Mouse (Mus musculus) forebrain, postnatal 0 days (tissue): Measurements from ENCODE around the gene Uba2. TPM values are rescaled to one million over a fixed set of nuclear protein-coding genes. Genes with fewer than 3 reads are reported as not detected.
A peak's percentile ranks its signal among the peaks of the same experiment; 100 is the strongest.
"Not testable (repeated sequence)": the region's sequence is repeated elsewhere in the genome, so short reads cannot be mapped to it uniquely, and the experiment has no call there.

ENCODE experiments used
- ATAC-seq: fragments of 200-750 bp; cut with Nextera tagmentation; 2 replicates; pipeline ENCODE4 v1.8.0; 2017; ENCODE audit warnings: mild to moderate bottlenecking, moderate library complexity
- DNase-seq: peaks from one replicate; pipeline ENCODE4 v3.0.0-alpha.2; 2015
- H3K27ac ChIP-seq: fragments of 300-500 bp; sonication (generic); 2 replicates; pipeline ENCODE4 v1.5.1; 2014; ENCODE audit warnings: low read depth, mild to moderate bottlenecking, antibody characterized with exemption, low read length, moderate library complexity, mixed read lengths
- H3K27me3 ChIP-seq: fragments of 300-500 bp; sonication (generic); 2 replicates; pipeline ENCODE4 v1.6.1; 2014; ENCODE audit warnings: mild to moderate bottlenecking, low read length, mixed read lengths; ENCODE audit not compliant: insufficient read depth
- H3K36me3 ChIP-seq: fragments of 300-500 bp; sonication (generic); 2 replicates; pipeline ENCODE4 v1.6.1; 2014; ENCODE audit warnings: mild to moderate bottlenecking, moderate library complexity; ENCODE audit not compliant: insufficient read depth
- H3K4me1 ChIP-seq: fragments of 300-500 bp; sonication (generic); 2 replicates; pipeline ENCODE4 v1.6.1; 2014; ENCODE audit warnings: antibody characterized with exemption; ENCODE audit not compliant: insufficient read depth
- H3K4me2 ChIP-seq: fragments of 300-500 bp; sonication (generic); 2 replicates; pipeline ENCODE4 v1.6.1; 2014; ENCODE audit warnings: low read depth, mild to moderate bottlenecking, moderate library complexity
- H3K4me3 ChIP-seq: fragments of 300-500 bp; sonication (generic); 2 replicates; pipeline ENCODE4 v1.5.1; 2014; ENCODE audit warnings: low read depth, low read length, mixed read lengths
- H3K9ac ChIP-seq: fragments of 300-500 bp; sonication (generic); 2 replicates; pipeline ENCODE4 v1.6.1; 2014; ENCODE audit warnings: mild to moderate bottlenecking
- H3K9me3 ChIP-seq: fragments of 300-500 bp; sonication (generic); 2 replicates; pipeline ENCODE4 v1.6.1; 2016; ENCODE audit warnings: low read length
- CTCF ChIP-seq: sonication (generic); IDR thresholded peaks from 2 replicates; pipeline ENCODE4 v1.5.1; 2016; ENCODE audit warnings: antibody characterized with exemption, control low read depth, low read depth
- WGBS: fragments of 180-500 bp; shearing (Covaris S2); extraction: QIAGEN DNeasy Blood & Tissue Kit; methylation state at CpG from one replicate; pipeline ENCODE4 v1.1.7; 2014; 5-methylcytosine and 5-hydroxymethylcytosine counted together
- polyA plus RNA-seq: library from polyadenylated mRNA; unstranded; fragments of >200 nt; fragmentation: Nextera tagmentation; extraction: Ambion mirVana; gene quantifications from 2 replicates; pipeline ENCODE4 v1.2.1, GENCODE M21; 2015
- total RNA-seq: library from RNA; depleted of rRNA; stranded (reverse); fragments of >200 nt; gene quantifications from 2 replicates; pipeline ENCODE4 v1.2.3, GENCODE M21; 2014

Gene Uba2
- total and polyA plus RNA-seq, 2 experiments from 2014 or later = 123 to 179 TPM

DNA sequence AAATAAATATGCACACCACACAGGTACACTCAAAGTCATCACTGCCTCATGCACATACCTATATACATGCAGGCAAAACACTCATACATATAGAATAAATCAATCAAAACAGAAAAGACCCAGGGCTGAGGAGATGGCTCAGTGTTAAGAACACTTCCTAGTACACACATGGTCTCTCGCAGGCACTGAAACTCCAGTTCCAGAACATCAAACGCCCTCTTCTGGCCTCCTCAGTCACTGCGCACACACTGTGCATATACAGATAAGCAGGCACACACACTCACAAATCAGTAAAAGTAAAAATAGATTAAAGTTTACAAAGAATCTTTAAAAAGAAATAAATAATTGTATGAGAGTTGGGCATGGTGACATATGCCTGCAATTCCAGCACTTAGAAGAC is 43.1 kb downstream of the Uba2 start:
- DNase-seq (no peak), ATAC-seq (no peak)
- Histone ChIP-seq H3K36me3 (no peaks in the 10 kb centered on the region), H3K9ac (no peak overlapping the region), H3K4me3 (no peak overlapping the region), H3K27ac (no peak overlapping the region), H3K4me1 (peaks cover 5% of the 10 kb centered on the region; the same call in 1 of the 2 replicates), H3K9me3 (no peaks in the 10 kb centered on the region), H3K4me2 (no peak overlapping the region), H3K27me3 (no peaks in the 10 kb centered on the region)
- 0 out of 2 replicates have a peak, but pooled peaks have one; percentile 13 for TF ChIP-seq CTCF
- 85% methylated on average over 3 of the region's 3 CpGs for WGBS

DNA sequence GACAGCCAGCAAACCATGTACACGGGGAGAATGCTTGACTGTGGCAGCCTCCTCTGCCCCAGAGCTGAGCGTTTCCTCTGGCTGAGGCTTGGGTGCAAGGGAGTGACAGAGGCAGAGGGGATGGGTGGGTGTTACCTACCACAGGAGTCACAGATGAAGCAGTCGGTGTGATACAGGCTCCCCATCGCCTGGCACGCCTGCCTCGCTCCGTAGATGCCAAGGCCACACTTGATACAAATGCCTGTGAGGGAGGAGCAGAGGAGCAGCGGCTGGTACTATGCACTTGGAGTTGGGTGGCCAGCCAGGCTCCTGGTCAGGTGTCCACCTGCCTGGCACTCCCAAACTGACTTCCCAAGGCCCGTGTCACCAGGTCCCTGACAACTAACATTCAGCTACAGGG is 44.1 kb downstream of the Uba2 start:
- no peak for ATAC-seq
- no peak for DNase-seq
- no peaks in the 10 kb centered on the region for H3K4me1 ChIP-seq
- H3K4me3 ChIP-seq = no peak overlapping the region
- H3K9me3 ChIP-seq = no peaks in the 10 kb centered on the region
- 90% methylated on average over 9 of the region's 9 CpGs for WGBS
- no peaks in the 10 kb centered on the region for H3K27me3 ChIP-seq
- no peak overlapping the region for H3K27ac ChIP-seq
- H3K36me3 ChIP-seq = no peaks in the 10 kb centered on the region
- no peak for TF ChIP-seq CTCF
- no peak overlapping the region for H3K4me2 ChIP-seq
- H3K9ac ChIP-seq = no peak overlapping the region

DNA sequence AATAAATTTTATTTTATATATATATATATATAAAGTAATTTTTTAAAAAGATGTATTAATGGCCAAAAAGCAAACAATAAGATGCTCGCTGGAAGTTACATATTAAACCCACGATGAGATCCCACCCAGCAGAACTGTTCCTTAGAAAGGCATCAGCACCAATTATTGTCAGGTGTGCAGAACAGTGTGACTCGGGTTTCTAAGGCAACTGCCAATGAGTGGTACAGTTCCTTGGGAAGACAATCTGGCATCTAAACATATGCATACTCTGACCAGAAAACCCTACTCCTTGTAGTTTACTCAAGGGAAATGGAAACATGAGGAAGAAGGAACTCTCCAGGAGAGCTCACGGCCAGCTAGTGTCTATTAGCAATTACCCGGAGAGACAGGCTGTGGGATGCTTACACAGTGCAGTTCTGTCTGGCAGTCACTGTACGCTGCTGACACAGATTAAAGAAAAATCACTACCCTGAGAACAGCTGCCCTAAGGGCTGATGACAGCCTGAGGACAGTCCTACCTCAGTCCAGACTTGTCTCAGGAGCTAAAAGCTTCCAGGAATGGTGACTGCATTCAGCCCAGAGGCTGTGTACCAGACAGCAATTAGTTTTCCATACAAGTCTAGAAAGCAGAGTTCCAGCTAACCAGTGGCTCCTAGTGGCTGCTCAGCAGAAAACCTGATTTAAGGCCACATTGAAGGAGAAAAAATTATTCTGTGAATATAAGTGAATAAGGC is 46.2 kb downstream of the Uba2 start:
- peak; percentile 60 for TF ChIP-seq CTCF
- no peaks in the 10 kb centered on the region for H3K27me3 ChIP-seq
- ATAC-seq = peak; percentile 70
- H3K27ac ChIP-seq = no peak overlapping the region
- no peaks in the 10 kb centered on the region for H3K36me3 ChIP-seq
- DNase-seq = peak; percentile 42
- no peaks in the 10 kb centered on the region for H3K4me1 ChIP-seq
- no peak overlapping the region for H3K4me3 ChIP-seq
- no peaks in the 10 kb centered on the region for H3K9me3 ChIP-seq
- H3K9ac ChIP-seq = no peak overlapping the region
- no peak overlapping the region for H3K4me2 ChIP-seq
- 82% methylated on average over 6 of the region's 6 CpGs for WGBS

DNA sequence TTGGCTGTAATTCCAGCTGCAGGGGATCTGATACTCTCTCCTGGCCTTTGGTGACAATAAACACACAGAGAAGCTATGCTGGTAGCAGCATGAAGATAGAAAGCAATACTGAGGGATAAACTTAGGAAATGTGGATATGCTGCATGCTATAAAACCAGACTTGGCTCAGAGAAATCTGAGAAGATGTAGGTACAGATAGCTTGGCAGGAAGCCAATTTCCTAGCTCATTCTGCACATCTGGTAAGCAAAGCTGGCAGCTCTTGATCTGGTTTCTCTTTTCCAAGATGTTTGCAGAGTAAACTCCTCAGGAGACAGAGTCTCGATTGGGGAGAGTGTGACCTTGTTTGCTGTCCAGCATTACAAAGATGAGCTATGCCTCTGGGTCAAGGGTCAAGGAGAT is 48.8 kb downstream of the Uba2 start:
- 52% methylated on average over 1 of the region's 1 CpGs for WGBS
- H3K27me3 ChIP-seq, H3K4me1 ChIP-seq, ATAC-seq, H3K4me2 ChIP-seq, H3K9me3 ChIP-seq, H3K4me3 ChIP-seq, DNase-seq, H3K27ac ChIP-seq, H3K9ac ChIP-seq: not testable (repeated sequence)
- peaks cover 20% of the 10 kb centered on the region for H3K36me3 ChIP-seq

DNA sequence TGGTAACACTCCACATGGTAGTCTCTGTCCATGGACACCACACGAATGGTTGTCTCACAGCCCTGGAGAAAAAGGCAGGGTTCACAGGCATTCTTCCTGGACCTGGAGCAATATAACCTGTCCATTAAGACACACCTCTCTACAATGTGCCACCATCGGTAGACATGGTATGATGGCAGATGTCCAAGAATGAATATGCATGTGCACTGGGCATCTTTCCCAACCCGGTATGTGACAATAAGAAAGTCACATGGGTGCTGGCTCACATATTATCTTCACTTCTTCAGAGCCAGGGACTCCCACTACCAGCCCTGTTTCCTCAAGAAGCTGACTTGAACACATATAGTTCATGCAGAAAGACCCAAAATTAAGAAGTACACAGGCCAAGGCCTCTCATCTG is 52.8 kb downstream of the Uba2 start:
- no peak overlapping the region for H3K27ac ChIP-seq
- no peak overlapping the region for H3K9ac ChIP-seq
- DNase-seq = no peak
- H3K4me2 ChIP-seq = no peak overlapping the region
- no peaks in the 10 kb centered on the region for H3K27me3 ChIP-seq
- no peak for ATAC-seq
- no peak overlapping the region for H3K4me3 ChIP-seq
- H3K9me3 ChIP-seq = no peaks in the 10 kb centered on the region
- TF ChIP-seq CTCF = no peak
- WGBS = 49% methylated on average over 3 of the region's 3 CpGs
- H3K4me1 ChIP-seq = no peaks in the 10 kb centered on the region
- H3K36me3 ChIP-seq = peaks cover 52% of the 10 kb centered on the region

DNA sequence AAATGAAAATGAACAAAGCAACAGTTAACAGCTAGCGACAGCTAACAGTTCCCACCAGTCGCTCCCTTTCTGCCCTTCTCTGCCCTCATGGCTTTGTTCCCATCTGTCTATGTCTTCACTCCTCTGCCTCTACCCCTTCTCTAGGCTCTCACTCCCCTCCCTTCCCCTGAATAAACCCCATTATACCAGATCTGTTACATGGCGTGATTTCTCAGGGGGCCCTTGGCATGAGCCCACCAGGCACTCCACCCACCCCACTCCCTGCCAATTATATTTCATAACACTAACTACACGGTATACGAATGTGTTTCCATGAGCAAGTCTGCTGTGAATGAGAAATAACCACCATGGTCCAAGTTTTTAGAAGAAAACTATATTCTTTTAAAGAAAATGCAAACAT is 60.2 kb downstream of the Uba2 start:
- Histone ChIP-seq H3K27ac (no peak overlapping the region), H3K4me1 (no peaks in the 10 kb centered on the region), H3K36me3 (peaks cover 29% of the 10 kb centered on the region), H3K4me3 (no peak overlapping the region), H3K27me3 (no peaks in the 10 kb centered on the region), H3K9me3 (no peaks in the 10 kb centered on the region), H3K4me2 (no peak overlapping the region), H3K9ac (no peak overlapping the region)
- WGBS = 51% methylated on average over 5 of the region's 5 CpGs
- DNase-seq (no peak), ATAC-seq (peak; percentile 12; the same call in 1 of the 2 replicates)
- no peak for TF ChIP-seq CTCF

DNA sequence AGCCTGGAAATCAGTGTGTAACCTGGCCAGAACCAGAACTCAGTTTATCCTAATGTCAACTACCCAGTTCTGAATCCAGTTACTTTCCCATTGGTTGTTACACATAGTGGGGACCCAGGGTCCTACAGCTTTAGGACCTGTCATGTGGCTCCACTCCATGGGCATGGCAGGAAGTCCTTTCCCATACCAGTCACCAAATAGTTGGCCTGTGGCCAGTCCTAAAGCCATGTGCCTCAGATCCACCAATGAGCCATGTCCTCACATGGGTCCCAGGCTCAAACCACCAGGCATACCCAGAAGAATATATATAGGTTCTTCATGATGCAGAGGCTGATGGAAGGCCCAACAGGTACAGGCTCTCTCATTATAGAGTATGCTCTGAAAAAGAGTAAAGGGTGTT is 68.1 kb downstream of the Uba2 start:
- DNase-seq = no peak
- no peak for ATAC-seq
- Histone ChIP-seq H3K4me3 (no peak overlapping the region), H3K4me2 (no peak overlapping the region), H3K27ac (no peak overlapping the region), H3K9me3 (no peaks in the 10 kb centered on the region), H3K27me3 (no peaks in the 10 kb centered on the region), H3K36me3 (no peaks in the 10 kb centered on the region), H3K9ac (no peak overlapping the region), H3K4me1 (no peaks in the 10 kb centered on the region)
- TF ChIP-seq CTCF = no peak
